Mouse (Mus musculus) kidney, embryonic 16.5 days (tissue): Measurements from ENCODE around the gene Dock8. TPM values are rescaled to one million over a fixed set of nuclear protein-coding genes. Genes with fewer than 3 reads are reported as not detected.

ENCODE experiments used
- ATAC-seq: fragments of 200-750 bp; cut with Nextera tagmentation; 2 replicates; pipeline ENCODE4 v1.8.0; 2017; ENCODE audit warnings: moderate TSS enrichment; ENCODE audit not compliant: low FRiP score, low TSS enrichment
- H3K27ac ChIP-seq: fragments of 300-500 bp; sonication (generic); 2 replicates; pipeline ENCODE4 v1.5.1; 2014; ENCODE audit warnings: low read length
- H3K27me3 ChIP-seq: fragments of 300-500 bp; sonication (generic); 2 replicates; pipeline ENCODE4 v1.6.1; 2014; ENCODE audit warnings: low read length, control low read depth, mixed read lengths; ENCODE audit not compliant: insufficient read depth
- H3K36me3 ChIP-seq: fragments of 300-500 bp; sonication (generic); 2 replicates; pipeline ENCODE4 v1.6.1; 2014; ENCODE audit warnings: low read length, control low read depth, mixed read lengths; ENCODE audit not compliant: insufficient read depth
- H3K4me1 ChIP-seq: fragments of 300-500 bp; sonication (generic); 2 replicates; pipeline ENCODE4 v1.6.1; 2014; ENCODE audit warnings: low read length, control low read depth, mixed read lengths; ENCODE audit not compliant: insufficient read depth
- H3K4me2 ChIP-seq: fragments of 300-500 bp; sonication (generic); replicated peaks from 2 replicates; pipeline ENCODE4 v1.6.1; 2014; ENCODE audit warnings: low read depth, low read length
- H3K4me3 ChIP-seq: fragments of 300-500 bp; sonication (generic); 2 replicates; pipeline ENCODE4 v1.5.1; 2014; ENCODE audit warnings: mild to moderate bottlenecking, low read length
- H3K9ac ChIP-seq: fragments of 300-500 bp; sonication (generic); replicated peaks from 2 replicates; pipeline ENCODE4 v1.6.1; 2014; ENCODE audit warnings: low read length
- H3K9me3 ChIP-seq: fragments of 300-500 bp; sonication (generic); 2 replicates; pipeline ENCODE4 v1.6.1; 2016; ENCODE audit warnings: low read length, control low read depth
- WGBS: fragments of 180-500 bp; shearing (Covaris S2); extraction: QIAGEN DNeasy Blood & Tissue Kit; methylation state at CpG from one replicate; pipeline ENCODE4 v1.1.7; 2014; 5-methylcytosine and 5-hydroxymethylcytosine counted together
- polyA plus RNA-seq: library from polyadenylated mRNA; unstranded; fragments of >200 nt; fragmentation: Nextera tagmentation; extraction: Ambion mirVana; gene quantifications from 2 replicates; pipeline ENCODE4 v1.2.1, GENCODE M21; 2015

The Dock8 gene
- polyA plus RNA-seq, 1 experiment from 2014 or later, result 3.9 TPM

GRCm38 (mm10) chr19:25072521-25072920, 73.2 kb downstream of the Dock8 start:
- ATAC-seq, result no peak
- Histone ChIP-seq H3K9me3 (no peaks in the 10 kb centered on the region), H3K36me3 (no peaks in the 10 kb centered on the region), H3K4me2 (no peak overlapping the region), H3K4me3 (no peak overlapping the region), H3K27ac (no peak overlapping the region), H3K27me3 (no peaks in the 10 kb centered on the region), H3K4me1 (no peaks in the 10 kb centered on the region), H3K9ac (no peak overlapping the region)
- WGBS, result 93% methylated on average over 9 of the region's 9 CpGs

GRCm38 (mm10) chr19:25074741-25075140, 75.4 kb downstream of the Dock8 start:
- Histone ChIP-seq H3K36me3 (no peaks in the 10 kb centered on the region), H3K4me2 (no peak overlapping the region), H3K4me1 (no peaks in the 10 kb centered on the region), H3K27ac (no peak overlapping the region), H3K9me3 (no peaks in the 10 kb centered on the region), H3K27me3 (no peaks in the 10 kb centered on the region), H3K4me3 (no peak overlapping the region), H3K9ac (no peak overlapping the region)
- ATAC-seq, result no peak
- 74% methylated on average over 6 of the region's 6 CpGs for WGBS

- Histone ChIP-seq H3K36me3 (no peaks in the 10 kb centered on the region), H3K27me3 (no peaks in the 10 kb centered on the region), H3K4me2 (no peak overlapping the region), H3K9ac (no peak overlapping the region), H3K4me1 (no peaks in the 10 kb centered on the region), H3K27ac (no peak overlapping the region), H3K9me3 (no peaks in the 10 kb centered on the region), H3K4me3 (no peak overlapping the region)
- whole genome bisulfite sequencing, result 73% methylated on average over 7 of the region's 7 CpGs
- no peak for ATAC-seq
Measured at GRCm38 (mm10) chr19:25077636-25078035, 78.3 kb downstream of the Dock8 start.

GRCm38 (mm10) chr19:25078130-25078529, 78.8 kb downstream of the Dock8 start:
- no peak overlapping the region for H3K4me3 ChIP-seq
- H3K36me3 ChIP-seq, result no peaks in the 10 kb centered on the region
- no peak overlapping the region for H3K4me2 ChIP-seq
- no peak overlapping the region for H3K27ac ChIP-seq
- 69% methylated on average over 8 of the region's 8 CpGs for WGBS
- H3K9ac ChIP-seq, result no peak overlapping the region
- no peak for ATAC-seq
- H3K9me3 ChIP-seq, result no peaks in the 10 kb centered on the region
- no peaks in the 10 kb centered on the region for H3K27me3 ChIP-seq
- H3K4me1 ChIP-seq, result no peaks in the 10 kb centered on the region

- WGBS, result 84% methylated on average over 5 of the region's 5 CpGs
- no peaks in the 10 kb centered on the region for H3K4me1 ChIP-seq
- no peaks in the 10 kb centered on the region for H3K9me3 ChIP-seq
- no peaks in the 10 kb centered on the region for H3K36me3 ChIP-seq
- no peak overlapping the region for H3K9ac ChIP-seq
- H3K4me2 ChIP-seq, result no peak overlapping the region
- H3K4me3 ChIP-seq, result no peak overlapping the region
- no peak overlapping the region for H3K27ac ChIP-seq
- H3K27me3 ChIP-seq, result no peaks in the 10 kb centered on the region
- ATAC-seq, result no peak
Measured at GRCm38 (mm10) chr19:25080166-25080565, 80.8 kb downstream of the Dock8 start.

GRCm38 (mm10) chr19:25082839-25083238, 83.5 kb downstream of the Dock8 start:
- ATAC-seq, result no peak
- Histone ChIP-seq H3K36me3 (no peaks in the 10 kb centered on the region), H3K4me3 (no peak overlapping the region), H3K27me3 (no peaks in the 10 kb centered on the region), H3K27ac (no peak overlapping the region), H3K9me3 (no peaks in the 10 kb centered on the region), H3K4me2 (no peak overlapping the region), H3K9ac (no peak overlapping the region), H3K4me1 (no peaks in the 10 kb centered on the region)
- WGBS, result 80% methylated on average over 2 of the region's 2 CpGs

GRCm38 (mm10) chr19:25087181-25087580, 87.8 kb downstream of the Dock8 start:
- H3K4me2 ChIP-seq, result no peak overlapping the region
- H3K4me3 ChIP-seq, result no peak overlapping the region
- ATAC-seq, result no peak
- no peaks in the 10 kb centered on the region for H3K9me3 ChIP-seq
- H3K27me3 ChIP-seq, result no peaks in the 10 kb centered on the region
- no peak overlapping the region for H3K27ac ChIP-seq
- H3K36me3 ChIP-seq, result no peaks in the 10 kb centered on the region
- H3K4me1 ChIP-seq, result no peaks in the 10 kb centered on the region
- 65% methylated on average over 7 of the region's 7 CpGs for WGBS
- no peak overlapping the region for H3K9ac ChIP-seq

- Histone ChIP-seq H3K27me3 (no peaks in the 10 kb centered on the region), H3K4me2 (no peak overlapping the region), H3K27ac (no peak overlapping the region), H3K4me3 (no peak overlapping the region), H3K4me1 (no peaks in the 10 kb centered on the region), H3K9ac (no peak overlapping the region), H3K9me3 (no peaks in the 10 kb centered on the region), H3K36me3 (no peaks in the 10 kb centered on the region)
- ATAC-seq, result no peak
- WGBS, result 81% methylated on average over 7 of the region's 7 CpGs
Measured at GRCm38 (mm10) chr19:25089746-25090145, 90.4 kb downstream of the Dock8 start.

- WGBS, result 39% methylated on average over 3 of the region's 3 CpGs
- H3K4me2 ChIP-seq, result no peak overlapping the region
- H3K4me1 ChIP-seq, result peaks cover 34% of the 10 kb centered on the region
- no peak overlapping the region for H3K4me3 ChIP-seq
- H3K27me3 ChIP-seq, result no peaks in the 10 kb centered on the region
- H3K9ac ChIP-seq, result no peak overlapping the region
- no peaks in the 10 kb centered on the region for H3K9me3 ChIP-seq
- H3K36me3 ChIP-seq, result no peaks in the 10 kb centered on the region
- H3K27ac ChIP-seq, result no peak overlapping the region
- ATAC-seq, result no peak
Measured at GRCm38 (mm10) chr19:25095135-25095534, 95.8 kb downstream of the Dock8 start.

- H3K4me1 ChIP-seq, result peaks cover 34% of the 10 kb centered on the region
- no peak for ATAC-seq
Measured at GRCm38 (mm10) chr19:25096316-25096715, 97.0 kb downstream of the Dock8 start.

More at GRCm38 (mm10) chr19:25096316-25096715, 97.0 kb downstream of the Dock8 start:
- Histone ChIP-seq H3K9me3 (no peaks in the 10 kb centered on the region), H3K36me3 (no peaks in the 10 kb centered on the region), H3K4me3 (no peak overlapping the region), H3K27ac (no peak overlapping the region; the same call in 1 of the 2 replicates), H3K4me2 (no peak overlapping the region), H3K27me3 (no peaks in the 10 kb centered on the region), H3K9ac (no peak overlapping the region)
- WGBS, result 68% methylated on average over 9 of the region's 9 CpGs
